Mouse (Mus musculus) spleen, adult 2 months (tissue): ENCODE results near the gene Hspa1l. TPM values are rescaled to one million over a fixed set of nuclear protein-coding genes. Genes with fewer than 3 reads are reported as not detected.
"Not testable (repeated sequence)": the region's sequence is repeated elsewhere in the genome, so short reads cannot be mapped to it uniquely, and the experiment has no call there.

Experiments
- DNase-seq, 2 experiments: peaks; one replicate each; pipeline versions ENCODE4 v3.0.0 to v3.0.0-alpha.2; 2012 to 2021; ENCODE audit warnings: low spot score in 2 of 2, low read depth in 1 of 2
- H3K27ac ChIP-seq: fragments of 200-500 bp; 2 replicates; pipeline ENCODE4 v1.5.1; 2012; ENCODE audit warnings: low read length, inconsistent platforms; ENCODE audit not compliant: insufficient read depth
- H3K27me3 ChIP-seq: fragments of 200-500 bp; 2 replicates; pipeline ENCODE4 v1.6.1; 2012; ENCODE audit warnings: mild to moderate bottlenecking, moderate library complexity, low read length, inconsistent platforms; ENCODE audit not compliant: control insufficient read depth, insufficient read depth
- H3K36me3 ChIP-seq: fragments of 200-500 bp; 2 replicates; pipeline ENCODE4 v1.6.1; 2012; ENCODE audit warnings: mild to moderate bottlenecking, low read length, inconsistent platforms; ENCODE audit not compliant: control insufficient read depth, insufficient read depth
- H3K4me1 ChIP-seq: fragments of 200-500 bp; 2 replicates; pipeline ENCODE4 v1.6.1; 2011; ENCODE audit warnings: inconsistent platforms; ENCODE audit not compliant: control insufficient read depth, insufficient read depth, insufficient read length
- H3K4me3 ChIP-seq: fragments of 200-500 bp; 2 replicates; pipeline ENCODE4 v1.5.1; 2011; ENCODE audit warnings: mild to moderate bottlenecking, inconsistent platforms; ENCODE audit not compliant: insufficient read depth, insufficient read length; ENCODE audit errors: extremely low read depth
- CTCF ChIP-seq: fragments of 200-500 bp; IDR thresholded peaks from 2 replicates; pipeline ENCODE4 v1.5.1; 2011; ENCODE audit warnings: mild to moderate bottlenecking, inconsistent platforms; ENCODE audit not compliant: insufficient read depth, insufficient read length, insufficient replicate concordance; ENCODE audit errors: extremely low read depth
- POLR2A ChIP-seq: fragments of 200-500 bp; IDR thresholded peaks from 2 replicates; pipeline ENCODE4 v1.6.1; 2011; ENCODE audit warnings: low read depth, low read length, inconsistent platforms
- WGBS: fragments of 180-500 bp; shearing (Covaris S2); methylation state at CpG from one replicate; pipeline ENCODE4 v1.1.7; 2018; 5-methylcytosine and 5-hydroxymethylcytosine counted together
- polyA plus RNA-seq: library from polyadenylated mRNA; depleted of rRNA; stranded (reverse); fragments of >200 nt; gene quantifications from 2 replicates; pipeline ENCODE4 v1.2.3, GENCODE M21; 2012

Gene Hspa1l
- polyA plus RNA-seq, 1 experiment: 0.06 TPM

- H3K4me3 ChIP-seq: peak overlapping the region; percentile 99
- TF ChIP-seq POLR2A: no peak
- TF ChIP-seq CTCF: no peak
- DNase-seq: no peak
- H3K27ac ChIP-seq: peak overlapping the region; percentile 99; the same call in 1 of the 2 replicates
- H3K4me1 ChIP-seq: peaks cover 4% of the 10 kb centered on the region; the same call in 1 of the 2 replicates
- no peaks in the 10 kb centered on the region for H3K27me3 ChIP-seq
- WGBS: under 1% methylated on average over 15 of the region's 15 CpGs
- peaks cover 7% of the 10 kb centered on the region; the same call in 1 of the 2 replicates for H3K36me3 ChIP-seq
These were observed 9.8 kb downstream of the Hspa1l start for GRCm38 (mm10) chr17:34982328-34982727.

GRCm38 (mm10) chr17:34984218-34984617 lies 11.7 kb downstream of the Hspa1l start:
- DNase-seq: no peak
- Histone ChIP-seq H3K27me3 (no peaks in the 10 kb centered on the region), H3K4me1 (peaks cover 4% of the 10 kb centered on the region; the same call in 1 of the 2 replicates), H3K36me3 (peaks cover 7% of the 10 kb centered on the region; the same call in 1 of the 2 replicates), H3K27ac (no peak overlapping the region), H3K4me3 (no peak overlapping the region)
- WGBS: 82% methylated on average over 2 of the region's 2 CpGs
- TF ChIP-seq CTCF (peak; percentile 12; the same call in 1 of the 2 replicates), POLR2A (no peak)

- Histone ChIP-seq H3K27ac (no peak overlapping the region), H3K4me1 (no peaks in the 10 kb centered on the region; the same call in 1 of the 2 replicates), H3K4me3 (no peak overlapping the region), H3K36me3 (peaks cover 16% of the 10 kb centered on the region), H3K27me3 (no peaks in the 10 kb centered on the region)
- TF ChIP-seq CTCF: no peak
- TF ChIP-seq POLR2A: no peak
- DNase-seq: no peak
These were observed 22.2 kb downstream of the Hspa1l start for GRCm38 (mm10) chr17:34994751-34995150.

- DNase-seq, H3K27me3 ChIP-seq, H3K27ac ChIP-seq, H3K4me1 ChIP-seq, H3K4me3 ChIP-seq: not testable (repeated sequence)
- WGBS: 78% methylated on average over 4 of the region's 4 CpGs
- peaks cover 16% of the 10 kb centered on the region for H3K36me3 ChIP-seq
These were observed 22.7 kb downstream of the Hspa1l start for GRCm38 (mm10) chr17:34995192-34995591.

- H3K4me3 ChIP-seq, DNase-seq, H3K4me1 ChIP-seq, H3K27me3 ChIP-seq: not testable (repeated sequence)
- WGBS: 64% methylated on average over 4 of the region's 4 CpGs
- Histone ChIP-seq H3K27ac (0 out of 2 replicates have a peak overlapping the region, but pooled peaks have one; percentile 20), H3K36me3 (peaks cover 16% of the 10 kb centered on the region)
These were observed 23.4 kb downstream of the Hspa1l start for GRCm38 (mm10) chr17:34995927-34996326.

GRCm38 (mm10) chr17:34996411-34997141 lies 24.1 kb downstream of the Hspa1l start:
- Histone ChIP-seq H3K27ac (no peak overlapping the region), H3K36me3 (peaks cover 16% of the 10 kb centered on the region), H3K4me1 (no peaks in the 10 kb centered on the region; the same call in 1 of the 2 replicates), H3K4me3 (peak overlapping the region; percentile 32), H3K27me3 (no peaks in the 10 kb centered on the region)
- no peak for DNase-seq
- WGBS: 79% methylated on average over 14 of the region's 14 CpGs
- TF ChIP-seq CTCF: no peak

GRCm38 (mm10) chr17:34997142-34997483 lies 24.6 kb downstream of the Hspa1l start:
- WGBS: 73% methylated on average over 5 of the region's 5 CpGs
- Histone ChIP-seq H3K36me3 (peaks cover 16% of the 10 kb centered on the region), H3K4me1 (no peaks in the 10 kb centered on the region; the same call in 1 of the 2 replicates), H3K4me3 (peak overlapping the region; percentile 36), H3K27ac (no peak overlapping the region), H3K27me3 (no peaks in the 10 kb centered on the region)
- no peak for TF ChIP-seq CTCF
- no peak for DNase-seq
